15 mouse cellular contexts compared by ENCODE assay signal in the genomic region with DNA sequence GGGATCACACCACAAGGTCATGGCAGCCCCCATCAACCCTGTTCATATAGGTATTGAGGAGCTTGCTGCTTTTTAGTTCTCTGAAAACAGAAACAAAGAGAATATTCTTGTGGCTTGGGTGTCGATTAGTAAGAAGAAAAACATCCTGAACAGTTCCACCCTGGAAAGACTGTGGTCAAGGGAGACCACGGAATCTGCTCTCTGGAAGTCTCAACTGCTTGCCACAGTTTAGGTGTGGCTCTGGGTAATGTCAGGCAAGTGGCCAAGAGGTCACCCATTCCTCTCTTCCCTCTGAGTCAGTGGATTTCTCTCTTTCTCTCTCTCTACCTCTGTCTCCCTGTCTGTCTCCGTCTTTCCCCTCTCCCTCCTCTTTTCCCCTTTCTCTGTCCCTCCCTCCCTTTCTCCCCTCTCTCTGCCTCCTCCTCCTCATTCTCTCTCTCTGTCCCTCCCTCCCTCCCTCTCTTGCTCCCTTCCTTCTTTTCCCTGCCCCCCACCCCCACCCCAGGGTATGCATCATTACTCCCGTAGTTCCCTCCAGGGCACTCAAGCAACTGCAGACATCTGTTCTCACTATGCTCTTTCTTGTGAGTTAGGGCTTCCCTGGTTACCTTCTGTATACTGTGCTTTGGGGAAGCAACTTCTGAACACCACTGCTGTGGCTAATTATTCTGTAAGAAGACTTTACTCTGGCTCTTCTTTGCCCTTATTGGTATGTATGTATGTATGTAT. TPM values are rescaled to one million over a fixed set of nuclear protein-coding genes. Genes with fewer than 3 reads are reported as not detected.
"Had no signal": no experiment of that assay in that cellular context is flagged by ENCODE, and none has a peak within 500 bp of the region (broad histone marks: within the 10 kb centered on the region; RNA-seq: fewer than 3 reads in every experiment).

No protein-coding gene starts in this region.

- H3K4me1 ChIP-seq: midbrain, embryonic 12.5 days had no signal

- H3K4me3 ChIP-seq: limb, embryonic 12.5 days; midbrain, embryonic 12.5 days had no signal

- H3K36me3 ChIP-seq: limb, embryonic 12.5 days; midbrain, embryonic 12.5 days had no signal

- H3K27ac ChIP-seq: limb, embryonic 12.5 days; liver, embryonic 14.5 days; midbrain, embryonic 12.5 days had no signal

- DNase-seq: kidney, adult 18-20 months; kidney, postnatal 25 days; layer of hippocampus, adult 9-11 months; layer of hippocampus, postnatal 36 days; lung, adult 18-20 months; right cerebral cortex, adult 18-20 months; thymus, adult 18-20 months; thymus, postnatal 14 days had no signal

- H3K9me3 ChIP-seq: limb, embryonic 12.5 days had no signal

- H3K4me2 ChIP-seq: limb, embryonic 12.5 days; midbrain, embryonic 12.5 days had no signal

- H3K9ac ChIP-seq: limb, embryonic 12.5 days; liver, embryonic 14.5 days; midbrain, embryonic 12.5 days had no signal

- H3K27me3 ChIP-seq: limb, embryonic 12.5 days; midbrain, embryonic 12.5 days had no signal

RNA-seq across cellular contexts. Expression of a gene that starts 8.0 kb away (rescaled TPM):
- polyA plus RNA-seq: liver, adult 2 months; liver, embryonic 14.5 days; lung, embryonic 16.5 days had no signal

RNA-seq across cellular contexts. Expression of a gene that starts 46.9 kb away (rescaled TPM):
- polyA plus RNA-seq: kidney, embryonic 14.5 days; limb, embryonic 12.5 days; liver, adult 2 months; liver, embryonic 14.5 days; stomach, embryonic 14.5 days had no signal
